Mouse (Mus musculus) olfactory bulb, adult 2 months (tissue): ENCODE results near the gene Specc1. TPM values are rescaled to one million over a fixed set of nuclear protein-coding genes. Genes with fewer than 3 reads are reported as not detected.

Source experiments
- H3K27ac ChIP-seq: fragments of 200-500 bp; 2 replicates; pipeline ENCODE4 v1.5.1; 2012; ENCODE audit warnings: low read depth, low read length; ENCODE audit not compliant: insufficient read depth
- H3K4me1 ChIP-seq: fragments of 200-500 bp; 2 replicates; pipeline ENCODE4 v1.6.1; 2012; ENCODE audit warnings: low read length; ENCODE audit not compliant: control insufficient read depth, insufficient read depth
- H3K4me3 ChIP-seq: fragments of 200-500 bp; 2 replicates; pipeline ENCODE4 v1.5.1; 2012; ENCODE audit warnings: mild to moderate bottlenecking, low read depth, low read length, moderate library complexity; ENCODE audit not compliant: insufficient read depth
- CTCF ChIP-seq: fragments of 200-500 bp; IDR thresholded peaks from 2 replicates; pipeline ENCODE4 v1.5.1; 2012; ENCODE audit warnings: low read depth, mild to moderate bottlenecking, low read length, moderate library complexity; ENCODE audit not compliant: insufficient read depth
- POLR2A ChIP-seq: fragments of 200-500 bp; IDR thresholded peaks from 2 replicates; pipeline ENCODE4 v1.6.1; 2012; ENCODE audit warnings: mild to moderate bottlenecking, low read depth, low read length, moderate library complexity; ENCODE audit not compliant: insufficient read depth
- WGBS: fragments of 180-500 bp; shearing (Covaris S2); methylation state at CpG from one replicate; pipeline ENCODE4 v1.1.7; 2018; 5-methylcytosine and 5-hydroxymethylcytosine counted together
- polyA plus RNA-seq: library from polyadenylated mRNA; stranded (reverse); fragments of >200 nt; gene quantifications from 2 replicates; pipeline ENCODE4 v1.2.4, GENCODE M21; 2012; ENCODE audit warnings: low replicate concordance; ENCODE audit not compliant: missing spikeins, insufficient read depth, insufficient read length

The Specc1 gene
- polyA plus RNA-seq, 1 experiment: not detected

DNA sequence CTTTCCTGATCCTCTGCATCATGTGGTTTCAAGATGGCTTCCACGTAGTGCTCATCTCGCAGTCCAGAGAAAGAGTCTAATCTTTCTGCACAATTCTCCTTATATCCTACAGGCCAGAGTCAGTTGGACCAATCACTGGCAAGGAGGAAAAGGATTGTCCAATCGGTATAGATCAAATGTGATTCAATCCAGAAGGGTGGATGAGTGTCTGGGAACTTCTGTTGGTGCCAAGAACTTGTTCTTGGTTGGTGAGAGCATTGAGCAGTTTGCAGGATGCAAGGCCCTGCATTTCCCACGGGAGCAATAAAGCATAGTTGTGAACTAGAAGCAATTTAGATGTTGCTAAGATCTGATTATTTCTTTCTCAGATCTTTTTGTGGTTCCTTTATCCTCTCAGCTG lies 287.9 kb downstream of the Specc1 start:
- Histone ChIP-seq H3K4me1 (peaks cover 13% of the 10 kb centered on the region), H3K27ac (no peak overlapping the region), H3K4me3 (no peak overlapping the region)
- TF ChIP-seq POLR2A: no peak
- TF ChIP-seq CTCF: no peak
- 88% methylated on average over 4 of the region's 4 CpGs for WGBS

DNA sequence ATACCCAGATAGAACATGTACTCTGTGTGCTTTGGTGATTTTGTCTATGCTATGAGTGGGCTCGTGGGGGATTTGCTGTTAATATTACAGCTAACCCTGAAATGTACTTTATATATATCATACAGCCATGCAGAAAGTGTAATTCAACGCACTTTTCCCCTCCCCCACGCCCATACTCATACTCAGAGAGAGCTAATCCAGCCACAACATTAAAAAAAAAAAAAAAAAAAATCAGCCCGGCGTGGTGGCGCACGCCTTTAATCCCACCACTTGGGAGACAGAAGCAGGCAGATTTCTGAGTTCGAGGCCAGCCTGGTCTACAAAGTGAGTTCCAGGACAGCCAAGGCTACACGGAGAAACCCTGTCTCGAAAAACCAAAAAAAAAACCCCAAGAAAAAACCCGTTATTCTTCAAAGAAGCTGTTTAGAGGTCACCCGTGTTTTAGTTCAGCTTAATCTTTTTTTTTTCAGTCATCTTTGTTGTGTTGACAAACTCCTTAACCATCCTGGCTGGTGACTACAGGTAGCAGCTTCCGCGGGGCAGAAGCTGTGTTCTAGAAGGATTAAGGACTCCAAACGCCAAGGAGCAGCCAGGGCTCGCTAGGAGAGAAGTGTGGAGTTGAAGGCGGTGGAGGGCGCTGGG lies 291.3 kb downstream of the Specc1 start:
- 37% methylated on average over 18 of the region's 18 CpGs for WGBS
- no peak for TF ChIP-seq POLR2A
- TF ChIP-seq CTCF: no peak
- H3K4me3 ChIP-seq: peak overlapping the region; percentile 54

DNA sequence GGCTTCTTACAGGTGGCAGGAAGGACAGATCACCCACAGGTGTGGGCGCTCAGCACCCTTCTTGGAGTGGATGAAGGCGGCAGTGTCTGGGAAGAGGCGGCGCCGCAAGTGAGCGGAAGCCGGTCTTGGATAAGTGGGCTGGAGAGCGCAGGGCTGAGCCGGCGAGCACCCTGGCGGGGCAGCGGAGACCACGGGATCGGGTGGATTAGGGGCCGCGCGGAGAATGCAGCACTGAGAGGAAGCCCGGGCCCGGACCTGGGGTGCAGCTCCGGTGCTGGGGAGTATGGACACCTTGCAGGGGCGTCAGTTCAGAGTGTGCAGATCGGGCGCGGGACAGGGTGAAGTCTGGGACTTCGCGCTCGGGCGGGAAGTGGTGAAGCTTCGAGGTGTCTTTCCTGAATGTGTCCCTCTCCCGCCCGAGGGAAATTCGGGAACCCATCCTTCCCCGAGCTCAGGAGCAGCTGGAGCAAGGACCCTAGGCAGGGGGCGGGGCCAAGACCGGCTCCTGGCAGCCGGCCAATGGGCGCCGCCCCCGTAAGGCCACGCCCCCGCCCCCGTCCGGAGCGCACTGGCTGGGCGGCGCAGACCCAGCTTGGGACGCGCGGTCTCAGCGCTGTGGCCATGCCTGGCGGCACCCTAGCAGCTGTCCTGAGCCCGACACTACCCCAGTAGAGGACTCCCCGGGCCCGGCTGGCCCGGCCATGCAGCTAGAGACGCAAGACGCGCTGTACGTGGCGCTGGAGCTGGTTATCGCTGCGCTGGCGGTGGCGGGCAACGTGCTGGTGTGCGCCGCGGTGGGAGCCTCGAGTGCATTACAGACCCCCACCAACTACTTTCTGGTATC lies 292.1 kb downstream of the Specc1 start, which contains the start of gene Adora2b:
TSS of gene Adora2b (plus strand) at position 584 of the 844 bp plus-strand sequence.
- no peak within 1 kb of the TSS for H3K27ac ChIP-seq
- TF ChIP-seq CTCF: no peak
- no peak for TF ChIP-seq POLR2A
- WGBS: under 1% methylated on average over 68 of the region's 69 CpGs
- peaks cover 16% of the 10 kb centered on the region for H3K4me1 ChIP-seq
- peak within 1 kb of the TSS; percentile 54 for H3K4me3 ChIP-seq

More for the DNA sequence above, 291.3 kb downstream of the Specc1 start:
- H3K4me1 ChIP-seq: peaks cover 16% of the 10 kb centered on the region
- no peak overlapping the region for H3K27ac ChIP-seq

DNA sequence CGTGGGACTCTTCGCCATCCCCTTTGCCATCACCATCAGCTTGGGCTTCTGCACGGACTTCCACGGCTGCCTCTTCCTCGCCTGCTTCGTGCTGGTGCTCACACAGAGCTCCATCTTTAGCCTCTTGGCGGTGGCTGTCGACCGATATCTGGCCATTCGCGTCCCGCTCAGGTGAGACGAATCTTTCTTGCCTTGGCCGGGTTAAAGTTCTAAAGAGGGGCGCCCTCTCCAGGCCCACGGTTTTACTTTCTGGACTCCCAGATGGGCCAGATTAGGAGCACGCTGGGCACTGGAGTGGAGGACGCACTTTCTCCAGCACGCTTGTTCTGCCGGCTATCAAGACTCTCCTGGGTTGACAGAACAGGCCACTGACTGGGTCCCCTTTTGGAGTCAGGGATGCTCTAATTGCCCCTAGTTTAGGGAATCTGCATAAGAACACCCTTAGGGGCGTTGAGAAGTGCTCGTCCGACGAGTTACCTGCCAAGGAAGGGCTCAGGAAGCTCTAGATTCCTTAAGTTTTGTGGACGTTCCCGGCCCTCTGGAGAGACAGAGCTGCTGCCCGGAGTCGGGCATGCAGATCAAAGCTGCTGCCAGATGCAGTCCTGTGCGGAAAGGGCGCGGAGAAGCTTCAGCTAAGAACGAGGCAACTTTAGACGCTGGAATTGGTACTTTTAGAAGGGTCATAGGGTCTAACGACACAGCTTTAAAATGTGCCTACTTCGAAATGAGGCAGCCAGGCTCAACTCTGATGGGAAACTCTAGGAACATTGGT lies 292.9 kb downstream of the Specc1 start:
- 5% methylated on average over 35 of the region's 35 CpGs for WGBS
- Histone ChIP-seq H3K4me1 (peaks cover 16% of the 10 kb centered on the region), H3K4me3 (peak overlapping the region; percentile 54), H3K27ac (no peak overlapping the region)
- TF ChIP-seq POLR2A (no peak), CTCF (no peak)

DNA sequence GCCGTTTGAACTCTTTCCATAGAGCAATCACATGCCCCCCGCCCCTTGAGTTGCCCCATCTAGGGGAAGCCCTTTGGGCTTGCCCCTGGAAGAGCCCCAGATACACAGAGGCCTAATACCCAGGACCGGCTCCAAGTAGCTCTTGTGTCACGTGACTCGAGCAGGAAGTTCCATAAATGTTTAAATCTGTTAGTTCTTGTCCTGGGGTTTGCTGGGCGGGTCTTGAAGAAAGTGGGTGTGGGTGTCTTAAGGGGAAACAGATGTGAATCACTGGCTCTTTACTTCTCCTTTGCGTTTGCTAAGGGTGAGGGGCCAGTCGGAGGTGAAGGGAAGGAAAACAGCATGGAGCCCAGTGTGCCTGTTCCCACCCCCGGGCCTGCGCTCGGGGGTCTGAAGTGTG lies 294.5 kb downstream of the Specc1 start:
- no peak for TF ChIP-seq CTCF
- no peak for TF ChIP-seq POLR2A
- H3K4me3 ChIP-seq: no peak overlapping the region
- 77% methylated on average over 11 of the region's 11 CpGs for WGBS
- peaks cover 16% of the 10 kb centered on the region for H3K4me1 ChIP-seq
- no peak overlapping the region for H3K27ac ChIP-seq

DNA sequence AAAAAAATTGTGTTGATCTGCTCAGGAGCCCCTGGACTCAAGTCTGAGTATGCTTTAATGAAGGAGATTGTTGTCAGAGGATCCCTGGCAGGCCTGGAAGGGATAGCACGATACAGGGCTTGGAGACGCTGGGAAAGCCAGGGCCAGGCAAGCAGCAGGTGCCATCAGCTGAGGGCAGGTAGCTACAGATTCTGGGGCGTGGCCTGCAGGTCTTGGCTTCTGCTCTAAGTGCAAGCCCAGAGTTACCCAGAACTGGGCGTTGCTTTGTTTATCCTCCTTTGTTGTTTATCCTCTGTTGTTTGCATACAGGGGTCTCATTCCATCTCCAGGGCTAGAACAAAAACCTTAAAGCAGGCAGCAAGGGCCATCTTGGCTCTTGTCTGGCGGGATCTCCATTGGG lies 296.8 kb downstream of the Specc1 start:
- TF ChIP-seq POLR2A (no peak), CTCF (no peak)
- Histone ChIP-seq H3K27ac (no peak overlapping the region), H3K4me3 (no peak overlapping the region), H3K4me1 (peaks cover 13% of the 10 kb centered on the region)
- 86% methylated on average over 5 of the region's 5 CpGs for WGBS

DNA sequence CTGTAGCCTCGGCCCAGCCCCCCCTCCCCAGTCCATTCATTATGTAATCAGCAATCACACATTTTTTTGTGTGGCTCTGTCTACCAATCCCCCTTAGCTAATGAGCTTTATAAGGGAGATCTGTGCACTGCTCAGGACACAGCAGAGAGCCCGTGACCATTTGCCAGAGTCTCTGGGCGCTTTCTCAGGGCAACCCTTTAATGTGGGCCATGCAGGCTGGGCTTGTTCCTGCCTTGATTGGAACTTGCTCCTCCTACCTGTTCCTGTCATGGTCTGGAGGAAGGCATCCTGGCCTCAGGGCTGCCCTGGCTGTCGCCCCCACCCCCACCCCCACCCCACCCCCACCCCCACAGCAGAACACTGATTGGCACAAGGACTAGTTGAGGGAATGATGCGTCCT lies 302.7 kb downstream of the Specc1 start:
- Histone ChIP-seq H3K4me1 (peaks cover 4% of the 10 kb centered on the region), H3K4me3 (no peak overlapping the region), H3K27ac (no peak overlapping the region)
- whole genome bisulfite sequencing: 59% methylated on average over 5 of the region's 5 CpGs
- TF ChIP-seq POLR2A (no peak), CTCF (no peak)

DNA sequence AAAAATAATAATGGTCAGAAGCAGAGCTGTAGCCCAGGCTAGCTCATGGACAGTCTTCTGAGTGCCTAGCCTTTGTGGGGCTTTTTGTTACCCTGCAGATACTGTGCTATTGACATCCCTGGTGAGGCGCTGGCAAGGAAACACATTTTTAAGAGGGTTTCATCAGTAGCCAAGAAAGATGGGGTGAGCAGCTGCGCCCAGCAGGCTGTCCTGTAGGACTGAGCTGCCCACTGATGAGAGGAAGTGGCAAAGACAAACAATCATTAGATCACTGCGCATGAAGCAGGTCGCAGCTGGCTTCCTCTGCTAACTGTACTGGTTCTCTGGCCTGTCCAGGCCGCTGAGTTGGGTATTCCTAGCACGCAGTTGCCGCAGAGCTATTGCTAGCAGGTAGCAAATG lies 307.0 kb downstream of the Specc1 start:
- WGBS: 77% methylated on average over 7 of the region's 7 CpGs
- TF ChIP-seq CTCF (no peak), POLR2A (no peak)

More for the DNA sequence above, 307.0 kb downstream of the Specc1 start:
- no peak overlapping the region for H3K27ac ChIP-seq
- peaks cover 4% of the 10 kb centered on the region for H3K4me1 ChIP-seq
- no peak overlapping the region for H3K4me3 ChIP-seq
